Mouse (Mus musculus) stomach, postnatal 0 days (tissue): ENCODE measurements around the gene Tmem268. TPM values are rescaled to one million over a fixed set of nuclear protein-coding genes. Genes with fewer than 3 reads are reported as not detected.

Experiments
- ATAC-seq: fragments of 200-750 bp; cut with Nextera tagmentation; 2 replicates; pipeline ENCODE4 v1.8.0; 2017; ENCODE audit not compliant: low FRiP score, low TSS enrichment
- DNase-seq: peaks from one replicate; pipeline ENCODE4 v3.0.0-alpha.2; 2016; ENCODE audit warnings: low spot score
- H3K27ac ChIP-seq: fragments of 300-500 bp; sonication (generic); replicated peaks from 2 replicates; pipeline ENCODE4 v1.5.1; 2014; ENCODE audit warnings: mild to moderate bottlenecking, control low read depth
- H3K27me3 ChIP-seq: fragments of 300-500 bp; sonication (generic); 2 replicates; pipeline ENCODE4 v1.6.1; 2014; ENCODE audit warnings: low read length; ENCODE audit not compliant: control insufficient read depth, insufficient read depth
- H3K36me3 ChIP-seq: fragments of 300-500 bp; sonication (generic); 2 replicates; pipeline ENCODE4 v1.6.1; 2014; ENCODE audit warnings: low read length, mixed read lengths; ENCODE audit not compliant: control insufficient read depth, insufficient read depth
- H3K4me1 ChIP-seq: fragments of 300-500 bp; sonication (generic); replicated peaks from 2 replicates; pipeline ENCODE4 v1.6.1; 2014; ENCODE audit warnings: antibody characterized with exemption; ENCODE audit not compliant: control insufficient read depth, insufficient read depth
- H3K4me2 ChIP-seq: fragments of 300-500 bp; sonication (generic); replicated peaks from 2 replicates; pipeline ENCODE4 v1.6.1; 2014; ENCODE audit warnings: low read depth, mild to moderate bottlenecking, control low read depth, moderate library complexity
- H3K4me3 ChIP-seq: fragments of 300-500 bp; sonication (generic); 2 replicates; pipeline ENCODE4 v1.5.1; 2014; ENCODE audit warnings: low read depth, low read length, control low read depth
- H3K9ac ChIP-seq: fragments of 300-500 bp; sonication (generic); 2 replicates; pipeline ENCODE4 v1.6.1; 2014; ENCODE audit warnings: mild to moderate bottlenecking, low read length, control low read depth, mixed read lengths
- H3K9me3 ChIP-seq: fragments of 300-500 bp; sonication (generic); 2 replicates; pipeline ENCODE4 v1.6.1; 2016; ENCODE audit warnings: low read length; ENCODE audit not compliant: control insufficient read depth
- CTCF ChIP-seq: IDR thresholded peaks from 2 replicates; pipeline ENCODE4 v1.5.1; 2016; ENCODE audit warnings: antibody characterized with exemption, low read depth, mild to moderate bottlenecking, moderate library complexity
- EP300 ChIP-seq: optimal IDR thresholded peaks from 2 replicates; pipeline ENCODE3; 2016; ENCODE audit warnings: antibody characterized with exemption
- WGBS: fragments of 180-500 bp; shearing (Covaris S2); extraction: QIAGEN DNeasy Blood & Tissue Kit; methylation state at CpG from one replicate; pipeline ENCODE4 v1.1.7; 2014; 5-methylcytosine and 5-hydroxymethylcytosine counted together
- polyA plus RNA-seq: library from polyadenylated mRNA; unstranded; fragments of >200 nt; fragmentation: Nextera tagmentation; extraction: Ambion mirVana; gene quantifications from 2 replicates; pipeline ENCODE4 v1.2.1, GENCODE M21; 2015

The Tmem268 gene
- polyA plus RNA-seq, 1 experiment from 2014 or later, result 4.3 TPM

DNA sequence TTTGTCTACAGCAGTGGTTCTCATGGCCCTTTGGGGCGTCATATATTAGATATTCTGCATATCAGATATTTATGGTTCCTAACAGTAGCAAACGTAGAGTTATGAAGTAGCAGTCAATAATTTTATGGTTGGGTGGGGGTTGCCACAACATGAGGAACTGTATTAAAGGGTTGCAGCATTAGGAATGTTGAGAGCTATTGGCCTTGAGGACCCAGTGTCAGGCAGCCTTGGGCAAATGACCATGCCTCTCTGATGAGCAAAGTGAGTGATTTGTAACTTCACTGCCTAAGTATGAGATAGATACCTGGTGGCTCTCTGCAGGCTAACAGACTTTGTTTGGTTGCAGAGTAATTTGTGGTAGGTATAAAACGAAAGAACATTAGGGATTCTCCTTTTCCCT lies 7.7 kb upstream of the Tmem268 start:
- Histone ChIP-seq H3K9me3 (no peaks in the 10 kb centered on the region), H3K36me3 (peaks cover 7% of the 10 kb centered on the region; the same call in 1 of the 2 replicates), H3K9ac (no peak overlapping the region), H3K4me3 (no peak overlapping the region), H3K27ac (no peak overlapping the region), H3K27me3 (no peaks in the 10 kb centered on the region), H3K4me2 (no peak overlapping the region), H3K4me1 (no peaks in the 10 kb centered on the region; the same call in 1 of the 2 replicates)
- WGBS, result 90% methylated on average over 3 of the region's 3 CpGs
- DNase-seq (no peak), ATAC-seq (no peak)
- TF ChIP-seq CTCF (no peak), EP300 (no peak)

- Histone ChIP-seq H3K4me2 (no peak overlapping the region), H3K27me3 (no peaks in the 10 kb centered on the region), H3K27ac (no peak overlapping the region), H3K4me3 (no peak overlapping the region), H3K9ac (no peak overlapping the region), H3K9me3 (no peaks in the 10 kb centered on the region), H3K36me3 (peaks cover 7% of the 10 kb centered on the region; the same call in 1 of the 2 replicates), H3K4me1 (peaks cover 4% of the 10 kb centered on the region)
- WGBS, result 76% methylated on average over 1 of the region's 1 CpGs
- no peak for TF ChIP-seq EP300
- TF ChIP-seq CTCF, result no peak
- ATAC-seq (no peak), DNase-seq (no peak)
These were observed 5.7 kb upstream of the Tmem268 start for GRCm38 (mm10) chr4:63552865-63553264.

- Histone ChIP-seq H3K27ac (no peak overlapping the region), H3K4me3 (no peak overlapping the region), H3K9ac (no peak overlapping the region), H3K4me2 (no peak overlapping the region), H3K4me1 (peaks cover 5% of the 10 kb centered on the region), H3K9me3 (no peaks in the 10 kb centered on the region), H3K36me3 (peaks cover 7% of the 10 kb centered on the region; the same call in 1 of the 2 replicates), H3K27me3 (no peaks in the 10 kb centered on the region)
- WGBS, result 59% methylated on average over 4 of the region's 4 CpGs
- ATAC-seq (no peak), DNase-seq (no peak)
- TF ChIP-seq EP300 (no peak), CTCF (no peak)
These were observed 4.6 kb upstream of the Tmem268 start for GRCm38 (mm10) chr4:63553789-63554576.

GRCm38 (mm10) chr4:63554616-63555015 lies 4.0 kb upstream of the Tmem268 start:
- no peak overlapping the region for H3K4me2 ChIP-seq
- WGBS, result 31% methylated on average over 3 of the region's 3 CpGs
- no peak overlapping the region for H3K27ac ChIP-seq
- ATAC-seq (no peak), DNase-seq (no peak)
- no peaks in the 10 kb centered on the region for H3K27me3 ChIP-seq
- no peaks in the 10 kb centered on the region for H3K9me3 ChIP-seq
- no peak overlapping the region for H3K4me3 ChIP-seq
- H3K9ac ChIP-seq, result no peak overlapping the region
- H3K36me3 ChIP-seq, result peaks cover 7% of the 10 kb centered on the region; the same call in 1 of the 2 replicates
- peaks cover 9% of the 10 kb centered on the region for H3K4me1 ChIP-seq
- TF ChIP-seq CTCF, result no peak
- no peak for TF ChIP-seq EP300

GRCm38 (mm10) chr4:63555111-63555510 lies 3.5 kb upstream of the Tmem268 start:
- H3K4me3 ChIP-seq, result no peak overlapping the region
- H3K9me3 ChIP-seq, result no peaks in the 10 kb centered on the region

GRCm38 (mm10) chr4:63556665-63557064 lies 1.9 kb upstream of the Tmem268 start:
- WGBS, result 57% methylated on average over 5 of the region's 5 CpGs
- Histone ChIP-seq H3K36me3 (no peaks in the 10 kb centered on the region; the same call in 1 of the 2 replicates), H3K4me2 (no peak overlapping the region), H3K9ac (no peak overlapping the region), H3K4me1 (peaks cover 12% of the 10 kb centered on the region), H3K4me3 (no peak overlapping the region), H3K9me3 (no peaks in the 10 kb centered on the region), H3K27me3 (no peaks in the 10 kb centered on the region), H3K27ac (no peak overlapping the region)
- TF ChIP-seq EP300 (no peak), CTCF (no peak)
- DNase-seq (no peak), ATAC-seq (no peak)

More at GRCm38 (mm10) chr4:63555111-63555510, 3.5 kb upstream of the Tmem268 start:
- no peak for DNase-seq
- Histone ChIP-seq H3K4me2 (no peak overlapping the region), H3K27me3 (no peaks in the 10 kb centered on the region), H3K4me1 (peaks cover 11% of the 10 kb centered on the region), H3K9ac (no peak overlapping the region), H3K27ac (no peak overlapping the region), H3K36me3 (peaks cover 7% of the 10 kb centered on the region; the same call in 1 of the 2 replicates)
- 75% methylated on average over 2 of the region's 2 CpGs for WGBS
- TF ChIP-seq CTCF, result no peak
- TF ChIP-seq EP300, result no peak
- no peak for ATAC-seq
